Mouse (Mus musculus) MEL (cell line): ENCODE measurements at regions not wholly inside any gene's neighbourhood (a gene's known extent, or its start where the extent isn't known, plus 50 kb on each side); places are given as distances from the start of the nearest gene placed in this dataset.

ENCODE experiments used
- DNase-seq: peaks from one replicate; pipeline ENCODE4 v3.0.0; 2011; ENCODE audit warnings: low read depth, low spot score
- H3K27ac ChIP-seq: 2 replicates; pipeline ENCODE4 v1.5.1; 2012; ENCODE audit warnings: low read depth, mild to moderate bottlenecking, control low read depth, low read length, moderate library complexity; ENCODE audit not compliant: control insufficient read depth
- H3K27me3 ChIP-seq, 2 experiments: fragments of 150-350 bp in 1 of 2; sonication (generic) in 1 of 2; 2 replicates each; pipeline ENCODE4 v1.6.1; 2012; ENCODE audit warnings: low read length in 2 of 2, mild to moderate bottlenecking in 2 of 2, improper control_type of control experiment in 1 of 2, moderate library complexity in 1 of 2; ENCODE audit not compliant: insufficient read depth in 2 of 2, control insufficient read depth in 1 of 2
- H3K36me3 ChIP-seq, 2 experiments: 2 replicates each; pipeline ENCODE4 v1.6.1; 2012 to 2014; ENCODE audit warnings: low read length in 2 of 2, improper control_type of control experiment in 1 of 2, inconsistent platforms in 1 of 2, mild to moderate bottlenecking in 1 of 2; ENCODE audit not compliant: insufficient read depth in 2 of 2, control insufficient read depth in 1 of 2
- H3K4me1 ChIP-seq, 2 experiments: fragments of 150-350 bp in 1 of 2; sonication (generic) in 1 of 2; 2 replicates each; pipeline ENCODE4 v1.6.1; 2012; ENCODE audit warnings: low read length in 2 of 2, improper control_type of control experiment in 1 of 2, mild to moderate bottlenecking in 1 of 2; ENCODE audit not compliant: insufficient read depth in 2 of 2, control insufficient read depth in 1 of 2
- H3K4me3 ChIP-seq, 2 experiments: fragments of 150-350 bp in 1 of 2; sonication (generic) in 1 of 2; 2 replicates each; pipeline ENCODE4 v1.5.1; 2012; ENCODE audit warnings: low read depth in 2 of 2, low read length in 2 of 2, mild to moderate bottlenecking in 2 of 2, moderate library complexity in 2 of 2, control low read depth in 1 of 2, improper control_type of control experiment in 1 of 2; ENCODE audit not compliant: control insufficient read depth in 1 of 2, insufficient read depth in 1 of 2
- H3K79me2 ChIP-seq: 2 replicates; pipeline ENCODE4 v1.6.1; 2012; ENCODE audit warnings: mild to moderate bottlenecking, low read length, moderate library complexity; ENCODE audit not compliant: control insufficient read depth, poor library complexity, insufficient read depth
- H3K9ac ChIP-seq: 2 replicates; pipeline ENCODE4 v1.6.1; 2012; ENCODE audit warnings: low read depth, mild to moderate bottlenecking, control low read depth, low read length, moderate library complexity; ENCODE audit not compliant: control insufficient read depth, poor library complexity, severe bottlenecking
- H3K9me3 ChIP-seq: fragments of 150-350 bp; sonication (generic); replicated peaks from 2 replicates; pipeline ENCODE4 v1.6.1; 2012; ENCODE audit warnings: mild to moderate bottlenecking, low read length, improper control_type of control experiment, moderate library complexity; ENCODE audit not compliant: insufficient read depth
- BHLHE40 ChIP-seq: IDR thresholded peaks from 2 replicates; pipeline ENCODE4 v1.6.1; 2012; ENCODE audit warnings: low read depth, mild to moderate bottlenecking, inconsistent platforms, low read length, improper control_type of control experiment, borderline replicate concordance
- E2F4 ChIP-seq: IDR thresholded peaks from 2 replicates; pipeline ENCODE4 v1.6.1; 2011; ENCODE audit warnings: low read depth, low read length, improper control_type of control experiment, borderline replicate concordance
- ELF1 ChIP-seq: IDR thresholded peaks from 2 replicates; pipeline ENCODE4 v1.6.1; 2014; ENCODE audit warnings: low read depth, mild to moderate bottlenecking, inconsistent platforms, low read length, improper control_type of control experiment, moderate library complexity
- EP300 ChIP-seq, 2 experiments: IDR thresholded peaks; 2 replicates each; pipeline ENCODE4 v1.6.1; 2011; ENCODE audit warnings: improper control_type of control experiment in 2 of 2, low read length in 2 of 2, low read depth in 1 of 2, mild to moderate bottlenecking in 1 of 2
- ETS1 ChIP-seq: IDR thresholded peaks from 2 replicates; pipeline ENCODE4 v1.6.1; 2012; ENCODE audit warnings: low read depth, mild to moderate bottlenecking, inconsistent platforms, low read length, improper control_type of control experiment, moderate library complexity
- GATA1 ChIP-seq: IDR thresholded peaks from 2 replicates; pipeline ENCODE4 v1.6.1; 2011; ENCODE audit warnings: low read depth, low read length, improper control_type of control experiment
- JUND ChIP-seq: IDR thresholded peaks from 2 replicates; pipeline ENCODE4 v1.6.1; 2011; ENCODE audit warnings: low read depth, mild to moderate bottlenecking, improper control_type of control experiment, low read length
- KAT2A ChIP-seq: conservative IDR thresholded peaks from 2 replicates; pipeline ENCODE4 v1.6.1; 2012; ENCODE audit warnings: low read depth, low read length, improper control_type of control experiment, inconsistent platforms
- MAX ChIP-seq: IDR thresholded peaks from 2 replicates; pipeline ENCODE4 v1.6.1; 2011; ENCODE audit warnings: low read length, improper control_type of control experiment
- MXI1 ChIP-seq: IDR thresholded peaks from 2 replicates; pipeline ENCODE4 v1.6.1; 2011; ENCODE audit warnings: mild to moderate bottlenecking, low read depth, low read length, improper control_type of control experiment
- MYB ChIP-seq: IDR thresholded peaks from 2 replicates; pipeline ENCODE4 v1.6.1; 2011; ENCODE audit warnings: mild to moderate bottlenecking, low read depth, low read length, improper control_type of control experiment
- POLR2A ChIP-seq, 2 experiments: IDR thresholded peaks; 2 replicates each; pipeline ENCODE4 v1.6.1; 2011 to 2012; ENCODE audit warnings: low read length in 2 of 2, mild to moderate bottlenecking in 2 of 2, control low read depth in 1 of 2, improper control_type of control experiment in 1 of 2, low read depth in 1 of 2, moderate library complexity in 1 of 2; ENCODE audit not compliant: control insufficient read depth in 1 of 2, insufficient read depth in 1 of 2, poor library complexity in 1 of 2
- POLR2AphosphoS2 ChIP-seq: IDR thresholded peaks from 2 replicates; pipeline ENCODE4 v1.6.1; 2011; ENCODE audit warnings: low read length, improper control_type of control experiment
- SMC3 ChIP-seq: IDR thresholded peaks from 2 replicates; pipeline ENCODE4 v1.6.1; 2011; ENCODE audit warnings: low read depth, low read length, improper control_type of control experiment
- TCF12 ChIP-seq: IDR thresholded peaks from 2 replicates; pipeline ENCODE4 v1.6.1; 2014; ENCODE audit warnings: low read depth, mild to moderate bottlenecking, inconsistent platforms, low read length, improper control_type of control experiment, moderate library complexity
- USF2 ChIP-seq, 2 experiments: IDR thresholded peaks; 2 replicates each; pipeline ENCODE4 v1.6.1; 2011 to 2012; ENCODE audit warnings: improper control_type of control experiment in 2 of 2, low read length in 2 of 2, borderline replicate concordance in 1 of 2, inconsistent platforms in 1 of 2, low read depth in 1 of 2, mild to moderate bottlenecking in 1 of 2; ENCODE audit not compliant: insufficient read depth in 1 of 2
- ZC3H11A ChIP-seq: IDR thresholded peaks from 2 replicates; pipeline ENCODE4 v1.6.1; 2012; ENCODE audit warnings: low read depth, mild to moderate bottlenecking, inconsistent platforms, low read length, improper control_type of control experiment
- ZMIZ1 ChIP-seq: IDR thresholded peaks from 2 replicates; pipeline ENCODE4 v1.6.1; 2012; ENCODE audit warnings: low read depth, mild to moderate bottlenecking, inconsistent platforms, low read length, improper control_type of control experiment, moderate library complexity

GRCm38 (mm10) chr3:6049472-6050045 is 299.0 kb downstream of the Gm8797 start:
- H3K4me1 ChIP-seq: no peaks in the 10 kb centered on the region
- H3K36me3 ChIP-seq: no peaks in the 10 kb centered on the region
- DNase-seq: no peak
- TF ChIP-seq ZC3H11A (no peak), GATA1 (no peak)
- H3K9me3 ChIP-seq: no peaks in the 10 kb centered on the region
- H3K27me3 ChIP-seq: no peaks in the 10 kb centered on the region
- H3K79me2 ChIP-seq: no peaks in the 10 kb centered on the region
- H3K9ac ChIP-seq: no peak overlapping the region
- no peak overlapping the region for H3K27ac ChIP-seq
- no peak overlapping the region for H3K4me3 ChIP-seq

- no peak for DNase-seq
- Histone ChIP-seq H3K27me3 (no peaks in the 10 kb centered on the region), H3K9ac (no peak overlapping the region), H3K4me3 (no peak overlapping the region), H3K79me2 (no peaks in the 10 kb centered on the region), H3K9me3 (no peaks in the 10 kb centered on the region), H3K4me1 (no peaks in the 10 kb centered on the region), H3K36me3 (no peaks in the 10 kb centered on the region), H3K27ac (no peak overlapping the region)
- TF ChIP-seq MAX: no peak
- TF ChIP-seq KAT2A: no peak
- TF ChIP-seq MXI1: no peak
- no peak for TF ChIP-seq MYB
- no peak for TF ChIP-seq ETS1
- TF ChIP-seq ZMIZ1: no peak
- no peak for TF ChIP-seq USF2 (IDR thresholded peaks at IDR 0.05; ENCODE audit: borderline replicate concordance in 1 of 2, insufficient read depth in 1 of 2, low read depth in 1 of 2, low read length in 2 of 2)
- TF ChIP-seq POLR2A (IDR thresholded peaks at IDR 0.05; ENCODE audit: control insufficient read depth in 1 of 2, insufficient read depth in 1 of 2, low read depth in 1 of 2, low read length in 2 of 2, poor library complexity in 1 of 2): no peak
Observed at GRCm38 (mm10) chr3:6051901-6052300, 301.3 kb downstream of the Gm8797 start.

- Histone ChIP-seq H3K27me3 (no peaks in the 10 kb centered on the region), H3K9me3 (no peaks in the 10 kb centered on the region), H3K27ac (no peak overlapping the region), H3K4me1 (no peaks in the 10 kb centered on the region), H3K36me3 (no peaks in the 10 kb centered on the region), H3K4me3 (no peak overlapping the region), H3K9ac (no peak overlapping the region), H3K79me2 (no peaks in the 10 kb centered on the region)
- no peak for DNase-seq
- TF ChIP-seq JUND (no peak), TCF12 (no peak), E2F4 (no peak), POLR2A (IDR thresholded peaks at IDR 0.05; ENCODE audit: control insufficient read depth in 1 of 2, insufficient read depth in 1 of 2, low read depth in 1 of 2, low read length in 2 of 2, poor library complexity in 1 of 2) (no peak), BHLHE40 (no peak), SMC3 (no peak), ELF1 (no peak), KAT2A (no peak), EP300 (IDR thresholded peaks at IDR 0.05; ENCODE audit: low read depth in 1 of 2, low read length in 2 of 2) (no peak), POLR2AphosphoS2 (no peak)
Observed at GRCm38 (mm10) chr3:6083855-6084254, 333.2 kb downstream of the Gm8797 start.
